Mouse (Mus musculus) hindbrain, embryonic 14.5 days (tissue): ENCODE data around the gene Ap3b1. TPM values are rescaled to one million over a fixed set of nuclear protein-coding genes. Genes with fewer than 3 reads are reported as not detected.
A peak's percentile ranks its signal among the peaks of the same experiment; 100 is the strongest.
"Not testable (repeated sequence)": the region's sequence is repeated elsewhere in the genome, so short reads cannot be mapped to it uniquely, and the experiment has no call there.

Experiments used
- ATAC-seq: fragments of 200-750 bp; cut with Nextera tagmentation; 2 replicates; pipeline ENCODE4 v1.8.0; 2017; ENCODE audit warnings: moderate number of reproducible peaks, mild to moderate bottlenecking, moderate TSS enrichment, moderate library complexity; ENCODE audit not compliant: low FRiP score
- DNase-seq: peaks from one replicate; pipeline ENCODE4 v3.0.0-alpha.2; 2015; ENCODE audit warnings: low spot score
- H3K27ac ChIP-seq: fragments of 300-500 bp; sonication (generic); 2 replicates; pipeline ENCODE4 v1.5.1; 2014; ENCODE audit warnings: mild to moderate bottlenecking, moderate library complexity
- H3K27me3 ChIP-seq: fragments of 300-500 bp; sonication (generic); 2 replicates; pipeline ENCODE4 v1.6.1; 2014; ENCODE audit warnings: mild to moderate bottlenecking, low read length, mixed read lengths; ENCODE audit not compliant: control insufficient read depth, insufficient read depth
- H3K36me3 ChIP-seq: fragments of 300-500 bp; sonication (generic); replicated peaks from 2 replicates; pipeline ENCODE4 v1.6.1; 2014; ENCODE audit not compliant: control insufficient read depth, insufficient read depth
- H3K4me1 ChIP-seq: fragments of 300-500 bp; sonication (generic); replicated peaks from 2 replicates; pipeline ENCODE4 v1.6.1; 2014; ENCODE audit warnings: antibody characterized with exemption, low read length, mixed read lengths; ENCODE audit not compliant: control insufficient read depth, insufficient read depth
- H3K4me2 ChIP-seq: fragments of 300-500 bp; sonication (generic); replicated peaks from 2 replicates; pipeline ENCODE4 v1.6.1; 2014; ENCODE audit warnings: mild to moderate bottlenecking, moderate library complexity
- H3K4me3 ChIP-seq: fragments of 300-500 bp; sonication (generic); replicated peaks from 2 replicates; pipeline ENCODE4 v1.5.1; 2014; ENCODE audit warnings: mild to moderate bottlenecking, low read length
- H3K9ac ChIP-seq: fragments of 300-500 bp; sonication (generic); 2 replicates; pipeline ENCODE4 v1.6.1; 2014
- H3K9me3 ChIP-seq: fragments of 300-500 bp; sonication (generic); 2 replicates; pipeline ENCODE4 v1.6.1; 2016; ENCODE audit warnings: low read length; ENCODE audit not compliant: control insufficient read depth
- WGBS: fragments of 180-500 bp; shearing (Covaris S2); extraction: QIAGEN DNeasy Blood & Tissue Kit; methylation state at CpG from one replicate; pipeline ENCODE4 v1.1.7; 2014; 5-methylcytosine and 5-hydroxymethylcytosine counted together
- polyA plus RNA-seq: library from polyadenylated mRNA; unstranded; fragments of >200 nt; fragmentation: Nextera tagmentation; extraction: Ambion mirVana; gene quantifications from 2 replicates; pipeline ENCODE4 v1.2.1, GENCODE M21; 2014

Ap3b1 gene
- polyA plus RNA-seq, 1 experiment from 2014 or later = 27.3 TPM

GRCm38 (mm10) chr13:94338357-94338756 lies 20.4 kb upstream of the Ap3b1 start:
- Histone ChIP-seq H3K9me3 (0 out of 2 replicates have a peak, but pooled peaks cover 3% of the 10 kb centered on the region), H3K9ac (no peak overlapping the region), H3K4me2 (no peak overlapping the region), H3K4me1 (no peaks in the 10 kb centered on the region), H3K27ac (no peak overlapping the region), H3K36me3 (no peaks in the 10 kb centered on the region), H3K27me3 (no peaks in the 10 kb centered on the region), H3K4me3 (no peak overlapping the region)
- 69% methylated on average over 3 of the region's 3 CpGs for WGBS
- ATAC-seq = no peak
- no peak for DNase-seq

DNA sequence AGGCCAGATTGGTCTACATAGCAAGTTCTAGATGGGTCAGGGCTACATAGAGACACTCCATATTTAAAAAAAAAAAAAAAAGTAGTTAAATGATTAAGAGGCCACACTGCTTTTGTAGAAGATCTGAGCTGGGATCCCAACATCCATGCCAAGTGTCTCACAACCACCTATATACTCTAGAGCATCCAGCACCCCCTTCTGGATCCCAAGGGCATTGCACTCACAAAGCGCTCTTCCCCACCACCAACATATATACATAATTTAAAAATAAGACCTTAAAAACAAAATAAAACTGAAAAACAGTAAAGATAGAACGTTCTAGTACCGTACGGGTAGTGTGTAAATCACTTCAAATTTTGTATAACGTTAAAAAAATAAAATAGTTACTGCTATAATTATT lies 15.6 kb upstream of the Ap3b1 start:
- Histone ChIP-seq H3K4me3 (no peak overlapping the region), H3K9me3 (0 out of 2 replicates have a peak, but pooled peaks cover 3% of the 10 kb centered on the region), H3K27me3 (no peaks in the 10 kb centered on the region), H3K27ac (no peak overlapping the region), H3K36me3 (no peaks in the 10 kb centered on the region), H3K9ac (no peak overlapping the region), H3K4me1 (no peaks in the 10 kb centered on the region), H3K4me2 (no peak overlapping the region)
- DNase-seq = no peak
- no peak for ATAC-seq
- 93% methylated on average over 5 of the region's 5 CpGs for WGBS

GRCm38 (mm10) chr13:94344600-94344999 lies 14.2 kb upstream of the Ap3b1 start:
- H3K4me3 ChIP-seq, H3K36me3 ChIP-seq, DNase-seq, H3K4me1 ChIP-seq, H3K27ac ChIP-seq, H3K27me3 ChIP-seq, H3K9me3 ChIP-seq, H3K9ac ChIP-seq, ATAC-seq, H3K4me2 ChIP-seq: not testable (repeated sequence)
- 97% methylated on average over 14 of the region's 14 CpGs for WGBS

GRCm38 (mm10) chr13:94354584-94354983 lies 4.2 kb upstream of the Ap3b1 start:
- no peaks in the 10 kb centered on the region for H3K9me3 ChIP-seq
- no peak for ATAC-seq
- peaks cover 10% of the 10 kb centered on the region for H3K4me1 ChIP-seq
- no peak overlapping the region for H3K4me3 ChIP-seq
- H3K27ac ChIP-seq = no peak overlapping the region
- WGBS = 90% methylated on average over 3 of the region's 3 CpGs
- DNase-seq = no peak
- H3K36me3 ChIP-seq = no peaks in the 10 kb centered on the region
- H3K27me3 ChIP-seq = no peaks in the 10 kb centered on the region
- H3K9ac ChIP-seq = no peak overlapping the region
- no peak overlapping the region for H3K4me2 ChIP-seq

DNA sequence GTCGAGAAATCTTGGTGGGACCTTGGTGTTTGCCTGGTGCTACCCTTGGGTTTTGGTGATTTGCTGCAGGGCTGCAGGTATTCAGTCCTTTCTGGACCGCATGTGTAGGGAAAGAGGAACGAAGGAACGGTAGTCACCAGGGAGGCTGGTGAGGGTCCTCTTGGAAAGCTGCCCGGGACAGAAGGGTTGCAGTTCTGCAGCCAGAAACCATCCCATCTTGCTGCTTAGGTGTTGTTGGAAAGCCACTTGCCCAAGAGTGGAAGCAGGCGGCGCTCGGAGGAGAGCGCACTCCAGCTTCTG lies 709 bp upstream of the Ap3b1 start:
- peak overlapping the region; percentile 72 for H3K9ac ChIP-seq
- no peaks in the 10 kb centered on the region for H3K36me3 ChIP-seq
- under 1% methylated on average over 9 of the region's 9 CpGs for WGBS
- peak; percentile 13; the same call in 1 of the 2 replicates for ATAC-seq
- peak overlapping the region; percentile 75 for H3K4me2 ChIP-seq
- peak overlapping the region; percentile 67 for H3K4me3 ChIP-seq
- H3K9me3 ChIP-seq = no peaks in the 10 kb centered on the region
- H3K27me3 ChIP-seq = no peaks in the 10 kb centered on the region
- peaks cover 16% of the 10 kb centered on the region for H3K4me1 ChIP-seq
- H3K27ac ChIP-seq = peak overlapping the region; percentile 71
- DNase-seq = no peak

- peak overlapping the region; percentile 67 for H3K4me3 ChIP-seq
- H3K9ac ChIP-seq = peak overlapping the region; percentile 72
- DNase-seq (no peak), ATAC-seq (no peak)
- H3K4me2 ChIP-seq = peak overlapping the region; percentile 75
- peaks cover 16% of the 10 kb centered on the region for H3K4me1 ChIP-seq
- H3K36me3 ChIP-seq = no peaks in the 10 kb centered on the region
- 22% methylated on average over 22 of the region's 25 CpGs for WGBS
- peak overlapping the region; percentile 71 for H3K27ac ChIP-seq
- no peaks in the 10 kb centered on the region for H3K27me3 ChIP-seq
- H3K9me3 ChIP-seq = no peaks in the 10 kb centered on the region
These were observed 641 bp downstream of the Ap3b1 start for GRCm38 (mm10) chr13:94359282-94359920.

DNA sequence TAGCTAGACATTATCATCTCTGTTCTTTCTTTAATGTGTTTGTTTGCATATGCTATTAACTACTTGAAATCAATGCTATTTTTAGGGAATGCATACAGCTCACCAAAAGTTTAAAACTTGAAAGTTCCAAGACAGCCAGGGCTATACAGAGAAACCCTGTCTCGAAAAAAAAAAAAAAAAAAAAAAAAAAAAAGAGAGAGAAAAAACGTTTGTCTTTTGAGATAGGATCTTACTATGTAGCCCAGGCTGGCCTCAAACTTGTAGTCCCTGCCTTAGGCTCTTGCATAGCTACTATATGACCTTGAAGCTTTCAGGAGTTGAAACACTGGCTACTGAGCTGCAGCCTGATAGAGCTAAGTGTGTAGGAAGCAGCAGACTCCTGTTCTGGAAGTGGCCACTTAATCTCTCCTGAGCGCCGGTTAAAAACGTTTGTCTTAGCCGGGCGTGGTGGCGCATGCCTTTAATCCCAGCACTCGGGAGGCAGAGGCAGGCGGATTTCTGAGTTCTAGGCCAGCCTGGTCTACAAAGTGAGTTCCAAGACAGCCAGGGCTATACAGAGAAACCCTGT lies 2.3 kb downstream of the Ap3b1 start:
- WGBS = 91% methylated on average over 10 of the region's 10 CpGs
- not testable (repeated sequence) for ATAC-seq, H3K4me2 ChIP-seq, H3K9me3 ChIP-seq, H3K27ac ChIP-seq, H3K27me3 ChIP-seq, H3K36me3 ChIP-seq, DNase-seq, H3K4me3 ChIP-seq, H3K9ac ChIP-seq
- peaks cover 16% of the 10 kb centered on the region for H3K4me1 ChIP-seq

DNA sequence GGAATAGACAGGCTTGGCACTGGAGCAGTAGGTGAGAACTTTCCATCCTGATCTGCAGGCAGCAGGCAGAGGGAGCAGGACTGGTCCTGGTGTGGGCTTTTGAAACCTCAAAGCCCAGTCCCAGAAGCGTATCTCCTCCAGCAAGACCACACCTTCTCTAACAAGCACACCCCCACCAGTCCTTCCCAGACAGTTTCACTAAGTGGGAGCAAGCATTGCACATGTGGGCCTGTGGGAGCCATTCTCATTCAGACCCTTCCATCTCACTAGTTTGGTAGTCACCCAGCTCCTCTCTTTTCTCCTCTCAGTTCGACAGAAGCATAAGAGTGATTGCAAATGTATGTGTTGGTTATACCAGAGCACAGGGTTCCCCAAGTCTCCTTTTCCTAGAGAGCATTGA lies 5.6 kb downstream of the Ap3b1 start:
- WGBS = 94% methylated on average over 2 of the region's 2 CpGs
- H3K9me3 ChIP-seq = no peaks in the 10 kb centered on the region
- no peak for ATAC-seq

GRCm38 (mm10) chr13:94365108-94365907 lies 6.5 kb downstream of the Ap3b1 start:
- ATAC-seq = no peak
- no peak overlapping the region for H3K4me2 ChIP-seq

More for the DNA sequence above, 5.6 kb downstream of the Ap3b1 start:
- Histone ChIP-seq H3K4me3 (no peak overlapping the region), H3K36me3 (no peaks in the 10 kb centered on the region), H3K27ac (no peak overlapping the region), H3K9ac (no peak overlapping the region), H3K4me2 (no peak overlapping the region), H3K4me1 (peaks cover 9% of the 10 kb centered on the region; the same call in 1 of the 2 replicates), H3K27me3 (no peaks in the 10 kb centered on the region)
- DNase-seq = no peak

More at GRCm38 (mm10) chr13:94365108-94365907, 6.5 kb downstream of the Ap3b1 start:
- Histone ChIP-seq H3K4me1 (no peaks in the 10 kb centered on the region), H3K27me3 (no peaks in the 10 kb centered on the region), H3K4me3 (no peak overlapping the region), H3K27ac (no peak overlapping the region), H3K9ac (no peak overlapping the region), H3K36me3 (no peaks in the 10 kb centered on the region), H3K9me3 (no peaks in the 10 kb centered on the region)
- DNase-seq = no peak
- 84% methylated on average over 13 of the region's 13 CpGs for WGBS
